Mouse (Mus musculus): Measurements from ENCODE around the gene Tnrc18. TPM values are rescaled to one million over a fixed set of nuclear protein-coding genes. Genes with fewer than 3 reads are reported as not detected.
A peak's percentile ranks its signal among the peaks of the same experiment; 100 is the strongest.

Gene Tnrc18
- polyA plus RNA-seq, 1 experiment from 2014 or later: 35.9 TPM

DNA sequence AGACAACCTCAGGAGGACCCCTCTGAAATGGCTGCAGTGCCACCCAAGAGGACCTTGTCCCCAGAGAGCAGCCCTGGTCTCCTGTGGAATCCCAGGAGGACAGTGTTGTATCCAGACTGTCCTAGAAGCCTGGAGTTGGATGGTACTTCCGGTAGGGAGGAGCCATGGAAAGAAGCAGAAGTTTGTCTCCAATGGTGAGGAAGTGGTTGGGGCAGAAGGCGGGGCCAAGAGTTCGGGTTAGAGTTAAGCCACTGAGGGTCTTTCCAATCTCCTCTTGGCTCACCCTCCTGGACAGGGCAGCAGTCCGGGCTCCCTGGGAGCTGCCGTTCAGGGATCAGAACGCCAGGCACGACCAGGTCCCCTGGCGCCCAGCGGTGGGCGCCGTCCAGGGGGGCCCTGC, 53.2 kb downstream of the Tnrc18 start:
- no peak overlapping the region for H3K9ac ChIP-seq
- no peak for ATAC-seq
- no peaks in the 10 kb centered on the region for H3K9me3 ChIP-seq (replicated peaks)
- H3K27me3 ChIP-seq: no peaks in the 10 kb centered on the region
- peaks cover 43% of the 10 kb centered on the region for H3K4me1 ChIP-seq
- WGBS: 29% methylated on average over 10 of the region's 11 CpGs
- H3K27ac ChIP-seq: peak overlapping the region; percentile 25
- no peak overlapping the region for H3K4me3 ChIP-seq
- no peak overlapping the region for H3K4me2 ChIP-seq
- peaks cover 86% of the 10 kb centered on the region for H3K36me3 ChIP-seq (ENCODE audit: poor library complexity, severe bottlenecking)

DNA sequence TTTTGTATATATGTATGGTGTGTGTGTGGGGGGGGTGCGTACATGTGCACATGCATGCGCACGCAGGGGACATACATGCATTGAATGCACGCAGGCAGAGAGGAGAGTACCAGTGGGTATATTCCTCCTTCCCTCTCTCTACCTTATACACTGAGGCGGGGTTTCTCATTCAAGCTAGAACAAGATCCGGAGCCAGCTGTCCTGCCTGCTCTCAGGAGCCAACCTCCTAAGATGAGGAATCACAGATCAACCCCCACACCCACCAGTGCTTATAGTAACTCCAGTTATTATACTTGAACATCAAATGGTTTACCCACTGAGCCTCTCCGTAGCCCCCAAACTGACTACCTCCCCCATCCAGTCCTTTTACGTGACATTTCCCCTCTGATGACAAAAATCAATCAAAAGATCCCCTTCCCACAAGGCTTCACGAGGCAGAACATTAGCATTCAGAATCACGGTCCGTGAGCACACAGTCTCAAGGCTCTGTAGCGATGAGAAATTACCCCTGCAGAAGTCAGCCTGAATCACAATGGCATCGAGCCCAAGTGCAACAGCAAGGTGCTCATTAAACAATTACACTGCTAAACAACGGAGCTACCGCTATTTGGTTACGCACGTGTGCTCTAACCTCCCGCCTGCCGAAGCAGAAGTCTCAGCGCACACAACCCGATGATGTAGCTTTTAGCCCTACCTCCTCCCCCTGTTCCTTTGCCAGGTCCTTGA, 55.2 kb downstream of the Tnrc18 start:
- Histone ChIP-seq H3K27me3 (no peaks in the 10 kb centered on the region), H3K9ac (peak overlapping the region; percentile 8; the same call in 1 of the 2 replicates), H3K27ac (peak overlapping the region; percentile 85), H3K4me2 (no peak overlapping the region), H3K4me3 (no peak overlapping the region), H3K36me3 (ENCODE audit: poor library complexity, severe bottlenecking) (peaks cover 100% of the 10 kb centered on the region), H3K9me3 (replicated peaks) (no peaks in the 10 kb centered on the region), H3K4me1 (peaks cover 27% of the 10 kb centered on the region)
- WGBS: 65% methylated on average over 21 of the region's 21 CpGs
- peak; percentile 23; the same call in 1 of the 2 replicates for ATAC-seq

- Histone ChIP-seq H3K36me3 (ENCODE audit: poor library complexity, severe bottlenecking) (peaks cover 100% of the 10 kb centered on the region), H3K9me3 (replicated peaks) (no peaks in the 10 kb centered on the region), H3K27ac (peak overlapping the region; percentile 85), H3K4me2 (no peak overlapping the region), H3K4me1 (peaks cover 27% of the 10 kb centered on the region), H3K9ac (no peak overlapping the region; the same call in 1 of the 2 replicates), H3K27me3 (no peaks in the 10 kb centered on the region), H3K4me3 (no peak overlapping the region)
- WGBS: 54% methylated on average over 16 of the region's 16 CpGs
- ATAC-seq: peak; percentile 86
Measured at GRCm38 (mm10) chr5:142761326-142761983, 56.0 kb downstream of the Tnrc18 start.

DNA sequence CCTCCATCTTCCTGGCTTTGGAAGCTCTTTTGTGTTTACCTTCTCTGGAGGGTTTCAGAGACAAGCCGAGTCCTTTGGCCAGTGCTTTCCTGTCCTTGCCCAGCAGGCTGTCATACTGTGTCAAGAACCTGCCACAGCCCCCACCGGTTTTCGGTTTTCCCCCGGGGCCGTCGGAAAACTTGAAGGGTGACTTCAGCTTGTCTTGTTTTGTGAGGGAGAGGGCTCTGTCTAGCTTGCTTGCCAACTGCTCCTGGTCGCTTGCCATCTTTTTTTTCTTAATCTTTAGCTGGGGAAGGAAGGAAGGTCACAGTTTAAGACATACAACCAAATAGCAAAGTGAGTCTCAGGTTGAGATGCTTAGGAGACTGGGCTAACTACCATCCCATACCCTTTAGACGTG, 57.7 kb downstream of the Tnrc18 start:
- H3K4me1 ChIP-seq: peaks cover 24% of the 10 kb centered on the region
- H3K27ac ChIP-seq: no peak overlapping the region
- H3K9ac ChIP-seq: no peak overlapping the region
- no peak overlapping the region for H3K4me2 ChIP-seq
- no peak overlapping the region for H3K4me3 ChIP-seq
- no peaks in the 10 kb centered on the region for H3K9me3 ChIP-seq (replicated peaks)
- ATAC-seq: no peak
- no peaks in the 10 kb centered on the region for H3K27me3 ChIP-seq
- WGBS: 87% methylated on average over 8 of the region's 8 CpGs
- peaks cover 100% of the 10 kb centered on the region for H3K36me3 ChIP-seq (ENCODE audit: poor library complexity, severe bottlenecking)

DNA sequence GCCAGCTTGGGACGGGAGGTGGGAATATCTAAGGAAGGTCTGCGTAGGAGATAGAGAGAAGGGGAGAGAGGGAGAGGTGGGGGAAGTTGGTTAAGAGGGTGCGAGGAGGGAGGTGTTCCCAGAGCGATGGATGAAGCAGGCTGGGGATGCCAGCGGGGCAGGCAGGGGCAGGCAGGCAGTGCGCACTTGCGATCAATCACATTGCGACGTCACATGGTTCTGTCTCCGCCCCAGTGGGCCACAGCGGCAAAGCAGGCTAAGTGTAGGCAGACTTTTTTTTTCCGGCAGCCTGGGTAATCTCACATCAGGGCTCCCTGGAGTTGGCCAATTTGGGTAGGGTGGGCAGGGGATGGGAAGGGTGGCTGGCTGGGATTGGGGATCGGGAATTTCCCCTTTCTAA, 65.2 kb downstream of the Tnrc18 start:
- no peak overlapping the region for H3K4me2 ChIP-seq
- 54% methylated on average over 13 of the region's 13 CpGs for WGBS
- peak overlapping the region; percentile 35; the same call in 1 of the 2 replicates for H3K27ac ChIP-seq
- peaks cover 98% of the 10 kb centered on the region for H3K36me3 ChIP-seq (ENCODE audit: poor library complexity, severe bottlenecking)
- ATAC-seq: no peak
- no peak overlapping the region for H3K4me3 ChIP-seq
- H3K9me3 ChIP-seq (replicated peaks): no peaks in the 10 kb centered on the region
- H3K27me3 ChIP-seq: no peaks in the 10 kb centered on the region
- H3K9ac ChIP-seq: no peak overlapping the region
- H3K4me1 ChIP-seq: no peaks in the 10 kb centered on the region

GRCm38 (mm10) chr5:142750173-142750572, 67.3 kb downstream of the Tnrc18 start:
- Histone ChIP-seq H3K36me3 (ENCODE audit: poor library complexity, severe bottlenecking) (peaks cover 97% of the 10 kb centered on the region), H3K27ac (no peak overlapping the region), H3K27me3 (no peaks in the 10 kb centered on the region), H3K9ac (no peak overlapping the region), H3K4me3 (no peak overlapping the region), H3K4me2 (no peak overlapping the region), H3K4me1 (no peaks in the 10 kb centered on the region), H3K9me3 (replicated peaks) (no peaks in the 10 kb centered on the region)
- 95% methylated on average over 11 of the region's 11 CpGs for WGBS
- ATAC-seq: no peak

- H3K4me3 ChIP-seq: no peak overlapping the region
- no peaks in the 10 kb centered on the region for H3K9me3 ChIP-seq (replicated peaks)
- WGBS: 76% methylated on average over 12 of the region's 12 CpGs
- no peak for ATAC-seq
- H3K4me1 ChIP-seq: no peaks in the 10 kb centered on the region
- H3K27me3 ChIP-seq: no peaks in the 10 kb centered on the region
- H3K36me3 ChIP-seq (ENCODE audit: poor library complexity, severe bottlenecking): peaks cover 97% of the 10 kb centered on the region
- H3K4me2 ChIP-seq: no peak overlapping the region
- H3K27ac ChIP-seq: no peak overlapping the region
- H3K9ac ChIP-seq: no peak overlapping the region
Measured at GRCm38 (mm10) chr5:142747026-142747629, 70.3 kb downstream of the Tnrc18 start.

DNA sequence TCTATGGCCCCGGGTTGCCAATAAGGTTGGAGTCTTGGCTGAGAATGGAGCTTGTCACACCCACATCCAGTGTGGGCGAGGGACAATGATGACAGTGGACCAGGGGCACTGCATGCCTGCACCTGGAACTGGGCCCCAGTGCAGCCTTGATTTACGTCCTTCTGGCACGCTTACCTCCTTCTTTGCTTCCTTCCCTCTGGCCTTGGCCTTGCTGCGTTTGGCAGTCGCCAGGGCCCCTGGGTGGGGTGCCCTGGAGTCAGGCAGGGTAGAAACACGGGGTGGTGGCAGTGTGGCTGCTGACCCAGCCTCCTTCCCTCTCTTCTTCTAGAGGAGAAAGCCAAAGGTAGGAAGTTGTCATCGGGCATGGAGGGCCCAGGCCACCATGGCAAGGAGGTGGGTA, 77.5 kb downstream of the Tnrc18 start:
- no peak overlapping the region for H3K4me2 ChIP-seq
- 0 out of 2 replicates have a peak overlapping the region, but pooled peaks have one; percentile 26 for H3K27ac ChIP-seq
- H3K36me3 ChIP-seq (ENCODE audit: poor library complexity, severe bottlenecking): peaks cover 99% of the 10 kb centered on the region
- ATAC-seq: no peak
- H3K4me3 ChIP-seq: no peak overlapping the region
- H3K4me1 ChIP-seq: no peaks in the 10 kb centered on the region
- no peaks in the 10 kb centered on the region for H3K9me3 ChIP-seq (replicated peaks)
- H3K9ac ChIP-seq: no peak overlapping the region
- no peaks in the 10 kb centered on the region for H3K27me3 ChIP-seq
- WGBS: 88% methylated on average over 8 of the region's 8 CpGs

DNA sequence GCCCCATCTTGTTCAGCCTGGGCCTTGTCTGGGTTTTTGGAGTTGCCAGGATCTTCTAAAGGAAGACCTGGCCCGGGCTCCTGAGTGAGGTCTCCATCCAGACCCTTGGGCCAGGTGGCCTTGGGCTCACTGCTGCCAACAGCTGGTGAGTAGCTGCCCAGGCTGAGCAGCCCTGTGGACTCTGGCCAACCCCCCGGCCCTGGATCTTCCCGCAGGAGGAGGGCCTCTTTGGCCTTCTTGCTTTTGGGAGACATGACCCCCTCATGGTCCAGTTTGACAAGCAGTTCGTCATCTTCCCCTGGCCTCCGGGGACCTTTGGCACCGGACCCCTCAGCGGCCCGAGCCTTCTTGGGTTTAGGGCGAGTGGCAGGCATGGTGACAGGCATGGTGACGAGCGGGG, 85.5 kb downstream of the Tnrc18 start:
- WGBS: 94% methylated on average over 11 of the region's 11 CpGs
- no peak for ATAC-seq
- no peak overlapping the region for H3K9ac ChIP-seq
- no peak overlapping the region for H3K27ac ChIP-seq
- H3K9me3 ChIP-seq (replicated peaks): no peaks in the 10 kb centered on the region
- H3K4me1 ChIP-seq: no peaks in the 10 kb centered on the region
- H3K4me2 ChIP-seq: no peak overlapping the region
- H3K36me3 ChIP-seq (ENCODE audit: poor library complexity, severe bottlenecking): peaks cover 99% of the 10 kb centered on the region
- no peak overlapping the region for H3K4me3 ChIP-seq
- no peaks in the 10 kb centered on the region for H3K27me3 ChIP-seq

DNA sequence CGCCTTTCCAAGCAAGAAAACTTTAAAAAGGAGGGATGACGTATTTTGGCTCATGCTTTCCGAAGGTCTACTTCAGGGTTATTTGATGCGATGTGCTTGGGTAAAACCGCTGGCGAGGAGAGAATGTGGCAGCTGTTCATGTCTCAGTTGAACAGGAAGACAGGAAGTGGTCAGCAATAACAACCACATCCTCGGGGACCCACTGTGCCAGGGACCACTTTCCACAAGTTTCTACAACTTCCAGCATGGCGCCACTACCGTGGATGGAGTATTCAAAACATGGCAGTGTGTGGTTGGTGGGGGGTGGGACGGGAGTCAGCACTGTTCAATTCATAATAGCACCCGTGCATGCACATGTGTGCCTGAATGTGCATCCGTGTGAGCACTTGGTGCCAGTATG, 87.2 kb downstream of the Tnrc18 start:
- no peak overlapping the region for H3K27ac ChIP-seq
- no peak overlapping the region for H3K4me2 ChIP-seq
- no peak for ATAC-seq
- no peaks in the 10 kb centered on the region for H3K27me3 ChIP-seq
- 94% methylated on average over 12 of the region's 12 CpGs for WGBS
- H3K4me3 ChIP-seq: no peak overlapping the region
- no peaks in the 10 kb centered on the region for H3K4me1 ChIP-seq
- peaks cover 99% of the 10 kb centered on the region for H3K36me3 ChIP-seq (ENCODE audit: poor library complexity, severe bottlenecking)
- H3K9me3 ChIP-seq (replicated peaks): no peaks in the 10 kb centered on the region
- no peak overlapping the region for H3K9ac ChIP-seq

- peaks cover 4% of the 10 kb centered on the region; the same call in 1 of the 2 replicates for H3K4me1 ChIP-seq
- ATAC-seq: no peak
- H3K27me3 ChIP-seq: no peaks in the 10 kb centered on the region
- no peak overlapping the region for H3K27ac ChIP-seq
- H3K9ac ChIP-seq: no peak overlapping the region
- peaks cover 92% of the 10 kb centered on the region for H3K36me3 ChIP-seq (ENCODE audit: poor library complexity, severe bottlenecking)
- no peaks in the 10 kb centered on the region for H3K9me3 ChIP-seq (replicated peaks)
- 96% methylated on average over 16 of the region's 16 CpGs for WGBS
- H3K4me2 ChIP-seq: no peak overlapping the region
- no peak overlapping the region for H3K4me3 ChIP-seq
Measured at GRCm38 (mm10) chr5:142728301-142728700, 89.2 kb downstream of the Tnrc18 start.

- ATAC-seq: no peak
- Histone ChIP-seq H3K4me1 (peaks cover 4% of the 10 kb centered on the region; the same call in 1 of the 2 replicates), H3K4me2 (no peak overlapping the region), H3K9me3 (replicated peaks) (no peaks in the 10 kb centered on the region), H3K27me3 (no peaks in the 10 kb centered on the region), H3K27ac (peak overlapping the region; percentile 40; the same call in 1 of the 2 replicates), H3K4me3 (no peak overlapping the region), H3K9ac (no peak overlapping the region), H3K36me3 (ENCODE audit: poor library complexity, severe bottlenecking) (peaks cover 85% of the 10 kb centered on the region)
- 90% methylated on average over 6 of the region's 6 CpGs for WGBS
Measured at GRCm38 (mm10) chr5:142726748-142727147, 90.7 kb downstream of the Tnrc18 start.
